ENCODE assay signal across 23 mouse cellular contexts in the genomic region with DNA sequence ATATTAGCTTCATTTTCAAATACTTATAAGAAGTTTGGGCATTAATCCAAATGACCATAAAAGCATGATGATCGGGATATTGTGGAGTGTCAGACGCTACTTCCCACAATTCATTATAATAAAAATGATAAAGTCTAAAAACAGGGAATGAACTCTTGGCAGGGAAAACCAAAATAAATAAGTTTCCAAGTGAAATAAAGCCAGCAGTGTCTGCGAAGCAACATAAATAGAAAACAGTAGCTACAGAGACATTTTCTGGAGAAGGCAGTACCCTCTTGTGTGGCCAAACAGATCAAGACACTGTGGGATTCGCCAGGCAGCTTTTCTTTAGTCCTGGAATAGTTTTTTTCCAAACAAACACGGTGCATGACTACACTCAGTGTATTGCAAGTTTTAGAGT.
"Had no signal": no experiment of that assay in that cellular context is flagged by ENCODE, and none has a peak within 500 bp of the region (broad histone marks: within the 10 kb centered on the region; RNA-seq: fewer than 3 reads in every experiment).

No protein-coding gene starts in this region.

- H3K9me3 ChIP-seq: heart, embryonic 13.5 days; heart, embryonic 15.5 days; hindbrain, embryonic 13.5 days; hindbrain, embryonic 15.5 days; limb, embryonic 13.5 days; limb, embryonic 15.5 days had no signal

- H3K36me3 ChIP-seq: heart, embryonic 13.5 days; heart, embryonic 15.5 days; hindbrain, embryonic 13.5 days; hindbrain, embryonic 15.5 days; limb, embryonic 13.5 days; limb, embryonic 15.5 days had no signal

- ATAC-seq: forebrain, postnatal 0 days; hindbrain, postnatal 0 days; intestine, embryonic 16.5 days had no signal

- DNase-seq: forebrain, postnatal 0 days; gastrocnemius, postnatal 14 days; gastrocnemius, postnatal 36 days; heart, adult 11 months; heart, adult 2 months; heart, postnatal 14 days; heart, postnatal 36 days; kidney, adult 18-20 months; kidney, adult 8-10 months; kidney, postnatal 14 days; kidney, postnatal 36 days; layer of hippocampus, adult 9-11 months; layer of hippocampus, postnatal 36 days; left cerebral cortex, postnatal 4 days had no signal

- H3K4me3 ChIP-seq: heart, adult 2 months; heart, embryonic 13.5 days; heart, embryonic 15.5 days; hindbrain, embryonic 13.5 days; hindbrain, embryonic 15.5 days; limb, embryonic 13.5 days; limb, embryonic 15.5 days had no signal

- H3K4me1 ChIP-seq: heart, embryonic 13.5 days; heart, embryonic 15.5 days; hindbrain, embryonic 13.5 days; hindbrain, embryonic 15.5 days; limb, embryonic 13.5 days; limb, embryonic 15.5 days had no signal

- H3K27ac ChIP-seq: heart, adult 2 months; heart, embryonic 13.5 days; heart, embryonic 15.5 days; hindbrain, embryonic 13.5 days; hindbrain, embryonic 15.5 days; hindbrain, postnatal 0 days; limb, embryonic 13.5 days; limb, embryonic 15.5 days had no signal

- H3K27me3 ChIP-seq: heart, embryonic 13.5 days; heart, embryonic 15.5 days; hindbrain, embryonic 13.5 days; hindbrain, embryonic 15.5 days; limb, embryonic 13.5 days; limb, embryonic 15.5 days had no signal

- H3K4me2 ChIP-seq: heart, embryonic 11.5 days; heart, embryonic 13.5 days; heart, embryonic 15.5 days; hindbrain, embryonic 13.5 days; hindbrain, embryonic 15.5 days; limb, embryonic 13.5 days; limb, embryonic 15.5 days had no signal

- H3K9ac ChIP-seq: forebrain, postnatal 0 days; heart, embryonic 13.5 days; heart, embryonic 15.5 days; hindbrain, embryonic 13.5 days; hindbrain, embryonic 15.5 days; limb, embryonic 13.5 days; limb, embryonic 15.5 days had no signal
